Mouse (Mus musculus) lung, postnatal 0 days (tissue): ENCODE measurements around the gene Adora2a. TPM values are rescaled to one million over a fixed set of nuclear protein-coding genes. Genes with fewer than 3 reads are reported as not detected.

Experiments
- ATAC-seq: fragments of 200-750 bp; cut with Nextera tagmentation; 2 replicates; pipeline ENCODE4 v1.8.0; 2017; ENCODE audit warnings: moderate library complexity
- DNase-seq: peaks from one replicate; pipeline ENCODE4 v3.0.0-alpha.2; 2016; ENCODE audit warnings: low spot score
- H3K27ac ChIP-seq: fragments of 300-500 bp; sonication (generic); 2 replicates; pipeline ENCODE4 v1.5.1; 2014; ENCODE audit warnings: antibody characterized with exemption, mild to moderate bottlenecking, low read length, mixed read lengths
- H3K27me3 ChIP-seq: fragments of 300-500 bp; sonication (generic); replicated peaks from 2 replicates; pipeline ENCODE4 v1.6.1; 2014; ENCODE audit warnings: low read length, mixed read lengths; ENCODE audit not compliant: insufficient read depth
- H3K36me3 ChIP-seq: fragments of 300-500 bp; sonication (generic); 2 replicates; pipeline ENCODE4 v1.6.1; 2014; ENCODE audit warnings: low read length, mixed read lengths; ENCODE audit not compliant: insufficient read depth
- H3K4me1 ChIP-seq: fragments of 300-500 bp; sonication (generic); 2 replicates; pipeline ENCODE4 v1.6.1; 2014; ENCODE audit warnings: antibody characterized with exemption, low read depth, low read length, mixed read lengths; ENCODE audit not compliant: insufficient read depth
- H3K4me2 ChIP-seq: fragments of 300-500 bp; sonication (generic); replicated peaks from 2 replicates; pipeline ENCODE4 v1.6.1; 2014; ENCODE audit warnings: low read depth, mild to moderate bottlenecking, low read length, moderate library complexity, mixed read lengths
- H3K4me3 ChIP-seq: fragments of 300-500 bp; sonication (generic); 2 replicates; pipeline ENCODE4 v1.5.1; 2014; ENCODE audit warnings: low read depth, low read length
- H3K9ac ChIP-seq: fragments of 300-500 bp; sonication (generic); replicated peaks from 2 replicates; pipeline ENCODE4 v1.6.1; 2014; ENCODE audit warnings: low read depth, mild to moderate bottlenecking
- H3K9me3 ChIP-seq: fragments of 300-500 bp; sonication (generic); 2 replicates; pipeline ENCODE4 v1.6.1; 2016; ENCODE audit warnings: low read length, mixed read lengths
- CTCF ChIP-seq: IDR thresholded peaks from 2 replicates; pipeline ENCODE4 v1.5.1; 2016; ENCODE audit warnings: antibody characterized with exemption, mild to moderate bottlenecking
- EP300 ChIP-seq: IDR thresholded peaks from 2 replicates; pipeline ENCODE4 v1.6.1; 2016; ENCODE audit warnings: antibody characterized with exemption, mild to moderate bottlenecking, control low read depth
- WGBS: fragments of 180-500 bp; shearing (Covaris S2); extraction: QIAGEN DNeasy Blood & Tissue Kit; methylation state at CpG from one replicate; pipeline ENCODE4 v1.1.7; 2014; 5-methylcytosine and 5-hydroxymethylcytosine counted together
- polyA plus RNA-seq: library from polyadenylated mRNA; unstranded; fragments of >200 nt; fragmentation: Nextera tagmentation; extraction: Ambion mirVana; gene quantifications from 2 replicates; pipeline ENCODE4 v1.2.1, GENCODE M21; 2015

Adora2a gene
- polyA plus RNA-seq, 1 experiment from 2014 or later, result 4.3 TPM

GRCm38 (mm10) chr10:75324391-75324790 lies 7.7 kb downstream of the Adora2a start:
- Histone ChIP-seq H3K4me2 (no peak overlapping the region), H3K9me3 (no peaks in the 10 kb centered on the region), H3K27ac (no peak overlapping the region), H3K4me1 (no peaks in the 10 kb centered on the region; the same call in 1 of the 2 replicates), H3K4me3 (no peak overlapping the region), H3K27me3 (no peaks in the 10 kb centered on the region), H3K9ac (no peak overlapping the region), H3K36me3 (no peaks in the 10 kb centered on the region)
- ATAC-seq (no peak), DNase-seq (no peak)
- TF ChIP-seq EP300, result no peak
- TF ChIP-seq CTCF, result no peak
- WGBS, result 64% methylated on average over 10 of the region's 10 CpGs

- WGBS, result 95% methylated on average over 23 of the region's 23 CpGs
- Histone ChIP-seq H3K4me2 (no peak overlapping the region), H3K9me3 (no peaks in the 10 kb centered on the region), H3K27ac (no peak overlapping the region), H3K9ac (no peak overlapping the region), H3K27me3 (no peaks in the 10 kb centered on the region), H3K36me3 (no peaks in the 10 kb centered on the region), H3K4me3 (no peak overlapping the region), H3K4me1 (no peaks in the 10 kb centered on the region; the same call in 1 of the 2 replicates)
- DNase-seq (no peak), ATAC-seq (no peak)
- TF ChIP-seq EP300 (no peak), CTCF (no peak)
Observed at GRCm38 (mm10) chr10:75325821-75326220, 9.1 kb downstream of the Adora2a start.

- Histone ChIP-seq H3K4me1 (no peaks in the 10 kb centered on the region; the same call in 1 of the 2 replicates), H3K9ac (no peak overlapping the region), H3K27me3 (no peaks in the 10 kb centered on the region), H3K4me2 (no peak overlapping the region), H3K4me3 (no peak overlapping the region), H3K9me3 (no peaks in the 10 kb centered on the region), H3K27ac (0 out of 2 replicates have a peak overlapping the region, but pooled peaks have one; percentile 20), H3K36me3 (no peaks in the 10 kb centered on the region)
- DNase-seq (peak; percentile 76), ATAC-seq (peak; percentile 78)
- 52% methylated on average over 3 of the region's 3 CpGs for WGBS
- TF ChIP-seq EP300 (no peak), CTCF (no peak)
Observed at GRCm38 (mm10) chr10:75326553-75326952, 9.9 kb downstream of the Adora2a start.

- ATAC-seq (0 out of 2 replicates have a peak, but pooled peaks have one; percentile 13), DNase-seq (no peak)
- H3K4me1 ChIP-seq, result no peaks in the 10 kb centered on the region; the same call in 1 of the 2 replicates
- TF ChIP-seq EP300 (no peak), CTCF (no peak)
- H3K4me2 ChIP-seq, result 0 out of 2 replicates have a peak overlapping the region, but pooled peaks have one; percentile 4
- no peaks in the 10 kb centered on the region for H3K27me3 ChIP-seq
- 44% methylated on average over 11 of the region's 11 CpGs for WGBS
- H3K9me3 ChIP-seq, result no peaks in the 10 kb centered on the region
- H3K36me3 ChIP-seq, result no peaks in the 10 kb centered on the region
- H3K9ac ChIP-seq, result no peak overlapping the region
- peak overlapping the region; percentile 20; the same call in 1 of the 2 replicates for H3K27ac ChIP-seq
- H3K4me3 ChIP-seq, result no peak overlapping the region
Observed at GRCm38 (mm10) chr10:75327081-75327480, 10.4 kb downstream of the Adora2a start.

- Histone ChIP-seq H3K9me3 (no peaks in the 10 kb centered on the region), H3K9ac (no peak overlapping the region), H3K36me3 (no peaks in the 10 kb centered on the region), H3K4me3 (no peak overlapping the region), H3K27me3 (no peaks in the 10 kb centered on the region), H3K4me1 (no peaks in the 10 kb centered on the region; the same call in 1 of the 2 replicates), H3K4me2 (no peak overlapping the region), H3K27ac (no peak overlapping the region)
- ATAC-seq (no peak), DNase-seq (no peak)
- 68% methylated on average over 4 of the region's 4 CpGs for WGBS
- TF ChIP-seq EP300 (no peak), CTCF (no peak)
Observed at GRCm38 (mm10) chr10:75328201-75328704, 11.6 kb downstream of the Adora2a start.

GRCm38 (mm10) chr10:75332268-75332667 lies 15.6 kb downstream of the Adora2a start:
- 64% methylated on average over 3 of the region's 3 CpGs for WGBS

More at GRCm38 (mm10) chr10:75332268-75332667, 15.6 kb downstream of the Adora2a start:
- Histone ChIP-seq H3K4me2 (no peak overlapping the region), H3K27me3 (no peaks in the 10 kb centered on the region), H3K27ac (no peak overlapping the region), H3K4me3 (no peak overlapping the region), H3K9me3 (no peaks in the 10 kb centered on the region), H3K36me3 (no peaks in the 10 kb centered on the region), H3K4me1 (no peaks in the 10 kb centered on the region), H3K9ac (no peak overlapping the region)
- DNase-seq, result peak; percentile 56
- peak; percentile 59; the same call in 1 of the 2 replicates for ATAC-seq
- TF ChIP-seq CTCF (no peak), EP300 (0 out of 2 replicates have a peak, but pooled peaks have one; percentile 30)
